Mouse (Mus musculus): ENCODE data around the gene Igfbpl1. TPM values are rescaled to one million over a fixed set of nuclear protein-coding genes. Genes with fewer than 3 reads are reported as not detected.

Igfbpl1 gene
- polyA plus RNA-seq, 1 experiment from 2014 or later: 0.04 TPM

DNA sequence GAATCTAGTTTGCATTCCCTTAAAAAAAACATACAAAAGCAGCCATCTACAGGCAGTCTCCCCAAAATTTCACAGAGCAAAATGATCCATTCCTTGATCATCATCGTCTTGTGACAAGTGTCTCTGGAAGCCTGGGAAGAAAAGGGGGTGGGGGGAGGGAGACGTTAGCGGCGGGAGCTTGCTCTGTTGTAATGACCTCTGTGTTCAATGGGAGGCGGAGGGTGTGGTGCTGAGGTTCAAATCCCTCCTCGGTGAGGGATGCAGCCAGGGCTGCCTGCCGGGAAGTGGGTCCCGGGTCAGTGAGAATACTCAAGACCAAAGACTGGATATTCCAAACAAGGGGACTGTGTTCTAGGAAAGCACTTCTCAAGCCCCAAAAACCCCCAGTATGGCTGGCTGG is 15.5 kb downstream of the Igfbpl1 start:
- H3K4me3 ChIP-seq (replicated peaks; ENCODE audit: low read depth, low read length): no peak overlapping the region
- ATAC-seq (replicated peaks; ENCODE audit: low FRiP score, low read depth): no peak
- H3K36me3 ChIP-seq (ENCODE audit: insufficient read depth, low read length): no peaks in the 10 kb centered on the region
- no peak overlapping the region for H3K9ac ChIP-seq (ENCODE audit: low read depth, low read length)
- H3K4me1 ChIP-seq (replicated peaks; ENCODE audit: insufficient read depth, low read length): no peaks in the 10 kb centered on the region
- DNase-seq (ENCODE audit: low spot score): no peak
- 29% methylated on average over 8 of the region's 8 CpGs for WGBS
- no peak overlapping the region for H3K27ac ChIP-seq
- TF ChIP-seq CTCF (IDR thresholded peaks at IDR 0.05; ENCODE audit: low read depth): no peak
- H3K4me2 ChIP-seq (ENCODE audit: low read length): no peak overlapping the region
- H3K9me3 ChIP-seq (replicated peaks; ENCODE audit: low read length): no peaks in the 10 kb centered on the region
- H3K27me3 ChIP-seq (ENCODE audit: insufficient read depth, low read length): no peaks in the 10 kb centered on the region

- WGBS: 54% methylated on average over 7 of the region's 7 CpGs
- Histone ChIP-seq H3K4me1 (replicated peaks; ENCODE audit: insufficient read depth, low read length) (no peaks in the 10 kb centered on the region), H3K27me3 (ENCODE audit: insufficient read depth, low read length) (no peaks in the 10 kb centered on the region), H3K4me3 (replicated peaks; ENCODE audit: low read depth, low read length) (no peak overlapping the region), H3K9me3 (replicated peaks; ENCODE audit: low read length) (no peaks in the 10 kb centered on the region), H3K36me3 (ENCODE audit: insufficient read depth, low read length) (no peaks in the 10 kb centered on the region), H3K27ac (no peak overlapping the region), H3K9ac (ENCODE audit: low read depth, low read length) (no peak overlapping the region), H3K4me2 (ENCODE audit: low read length) (no peak overlapping the region)
- DNase-seq (ENCODE audit: low spot score) (no peak), ATAC-seq (replicated peaks; ENCODE audit: low FRiP score, low read depth) (no peak)
- no peak for TF ChIP-seq CTCF (IDR thresholded peaks at IDR 0.05; ENCODE audit: low read depth)
These were observed 18.7 kb downstream of the Igfbpl1 start for GRCm38 (mm10) chr4:45808034-45808433.

GRCm38 (mm10) chr4:45802900-45803299 is 23.8 kb downstream of the Igfbpl1 start:
- H3K27ac ChIP-seq: no peak overlapping the region
- no peak for DNase-seq (ENCODE audit: low spot score)
- no peak for ATAC-seq (replicated peaks; ENCODE audit: low FRiP score, low read depth)
- no peaks in the 10 kb centered on the region for H3K9me3 ChIP-seq (replicated peaks; ENCODE audit: low read length)
- no peaks in the 10 kb centered on the region for H3K36me3 ChIP-seq (ENCODE audit: insufficient read depth, low read length)
- H3K4me2 ChIP-seq (ENCODE audit: low read length): no peak overlapping the region
- no peak overlapping the region for H3K4me3 ChIP-seq (replicated peaks; ENCODE audit: low read depth, low read length)
- no peak overlapping the region for H3K9ac ChIP-seq (ENCODE audit: low read depth, low read length)
- no peaks in the 10 kb centered on the region for H3K27me3 ChIP-seq (ENCODE audit: insufficient read depth, low read length)
- no peak for TF ChIP-seq CTCF (IDR thresholded peaks at IDR 0.05; ENCODE audit: low read depth)
- 92% methylated on average over 14 of the region's 14 CpGs for WGBS
- H3K4me1 ChIP-seq (replicated peaks; ENCODE audit: insufficient read depth, low read length): 0 out of 2 replicates have a peak, but pooled peaks cover 4% of the 10 kb centered on the region

DNA sequence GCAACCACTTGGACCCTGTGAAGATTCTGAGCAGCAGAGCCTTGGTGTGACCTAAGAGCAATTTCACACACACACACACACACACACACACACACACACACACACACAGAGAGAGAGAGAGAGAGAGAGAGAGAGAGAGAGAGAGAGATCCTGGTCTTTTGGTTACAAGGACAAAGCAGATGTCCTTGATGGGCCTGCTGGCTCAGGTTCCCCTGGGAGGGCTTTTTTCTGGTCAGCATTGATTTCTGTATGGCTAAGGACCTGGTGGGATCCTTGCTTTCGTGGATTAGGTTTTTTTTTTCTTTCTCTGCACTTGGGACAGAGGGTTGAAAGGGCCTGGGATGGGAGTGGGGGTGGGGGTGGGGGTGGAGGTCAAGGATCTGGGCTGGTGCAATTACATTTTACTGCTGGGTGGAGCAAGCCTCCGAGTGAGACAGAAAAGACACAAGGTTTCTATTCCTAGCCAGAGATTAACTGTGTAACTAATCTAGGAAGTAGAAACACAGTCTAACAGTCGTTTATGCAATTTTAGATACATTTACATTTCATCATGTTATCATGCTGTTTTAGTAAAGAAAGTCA is 26.7 kb downstream of the Igfbpl1 start:
- TF ChIP-seq CTCF (IDR thresholded peaks at IDR 0.05; ENCODE audit: low read depth): no peak
- no peak for ATAC-seq (replicated peaks; ENCODE audit: low FRiP score, low read depth)
- Histone ChIP-seq H3K4me1 (replicated peaks; ENCODE audit: insufficient read depth, low read length) (0 out of 2 replicates have a peak, but pooled peaks cover 4% of the 10 kb centered on the region), H3K9me3 (replicated peaks; ENCODE audit: low read length) (no peaks in the 10 kb centered on the region), H3K27ac (no peak overlapping the region), H3K4me2 (ENCODE audit: low read length) (no peak overlapping the region), H3K9ac (ENCODE audit: low read depth, low read length) (no peak overlapping the region), H3K36me3 (ENCODE audit: insufficient read depth, low read length) (no peaks in the 10 kb centered on the region), H3K27me3 (ENCODE audit: insufficient read depth, low read length) (no peaks in the 10 kb centered on the region), H3K4me3 (replicated peaks; ENCODE audit: low read depth, low read length) (no peak overlapping the region)
- 19% methylated on average over 3 of the region's 3 CpGs for WGBS
- DNase-seq (ENCODE audit: low spot score): peak; percentile 12

DNA sequence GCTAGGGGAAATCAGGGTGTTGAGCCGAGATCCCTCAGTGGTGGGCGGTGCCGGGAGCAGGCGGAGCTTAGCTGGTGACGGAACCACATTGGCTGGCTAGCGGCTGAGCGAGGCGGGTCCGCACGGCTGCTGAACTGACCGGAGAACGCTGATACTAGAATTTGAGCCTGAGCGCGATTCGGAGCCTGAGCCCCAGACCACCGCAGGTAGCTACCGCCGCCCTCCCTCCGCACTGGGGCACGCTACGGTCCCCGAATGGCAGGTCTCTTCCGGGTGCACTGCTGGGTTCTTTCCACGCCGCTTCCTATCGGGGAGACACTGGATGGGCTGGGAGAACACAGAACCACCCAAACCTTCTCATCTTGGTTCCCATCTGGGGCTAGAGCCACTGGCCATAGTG is 27.8 kb downstream of the Igfbpl1 start, which contains the start of gene Aldh1b1:
Aldh1b1 (plus strand) TSS at position 59 of the 400 bp plus-strand sequence.
- no peaks in the 10 kb centered on the region for H3K36me3 ChIP-seq (ENCODE audit: insufficient read depth, low read length)
- WGBS: under 1% methylated on average over 26 of the region's 26 CpGs
- H3K27ac ChIP-seq: no peak within 1 kb of the TSS
- peak; percentile 87 for DNase-seq (ENCODE audit: low spot score)
- peak within 1 kb of the TSS; percentile 92 for H3K4me2 ChIP-seq (ENCODE audit: low read length)
- H3K4me1 ChIP-seq (replicated peaks; ENCODE audit: insufficient read depth, low read length): 0 out of 2 replicates have a peak, but pooled peaks cover 4% of the 10 kb centered on the region
- peak within 1 kb of the TSS; percentile 43 for H3K4me3 ChIP-seq (replicated peaks; ENCODE audit: low read depth, low read length)
- H3K9ac ChIP-seq (ENCODE audit: low read depth, low read length): peak within 1 kb of the TSS; percentile 52; the same call in 1 of the 2 replicates
- H3K9me3 ChIP-seq (replicated peaks; ENCODE audit: low read length): no peaks in the 10 kb centered on the region
- H3K27me3 ChIP-seq (ENCODE audit: insufficient read depth, low read length): no peaks in the 10 kb centered on the region
- no peak for TF ChIP-seq CTCF (IDR thresholded peaks at IDR 0.05; ENCODE audit: low read depth)
- peak; percentile 77 for ATAC-seq (replicated peaks; ENCODE audit: low FRiP score, low read depth)

- H3K27ac ChIP-seq: no peak overlapping the region
- ATAC-seq (replicated peaks; ENCODE audit: low FRiP score, low read depth) (no peak), DNase-seq (ENCODE audit: low spot score) (no peak)
- H3K4me2 ChIP-seq (ENCODE audit: low read length): no peak overlapping the region
- H3K9me3 ChIP-seq (replicated peaks; ENCODE audit: low read length): no peaks in the 10 kb centered on the region
- no peaks in the 10 kb centered on the region for H3K27me3 ChIP-seq (ENCODE audit: insufficient read depth, low read length)
- WGBS: 74% methylated on average over 5 of the region's 5 CpGs
- H3K9ac ChIP-seq (ENCODE audit: low read depth, low read length): no peak overlapping the region
- H3K36me3 ChIP-seq (ENCODE audit: insufficient read depth, low read length): no peaks in the 10 kb centered on the region
- no peak overlapping the region for H3K4me3 ChIP-seq (replicated peaks; ENCODE audit: low read depth, low read length)
- H3K4me1 ChIP-seq (replicated peaks; ENCODE audit: insufficient read depth, low read length): 0 out of 2 replicates have a peak, but pooled peaks cover 4% of the 10 kb centered on the region
- TF ChIP-seq CTCF (IDR thresholded peaks at IDR 0.05; ENCODE audit: low read depth): no peak
These were observed 30.0 kb downstream of the Igfbpl1 start for GRCm38 (mm10) chr4:45796760-45797159.

All from kidney, postnatal 0 days (tissue).